Mouse (Mus musculus): ENCODE measurements at regions not wholly inside any gene's neighbourhood (a gene's known extent, or its start where the extent isn't known, plus 50 kb on each side); places are given as distances from the start of the nearest gene placed in this dataset.

- intact Hi-C loops (cut with DNase I) = no loop called here
These were observed 200.0 kb downstream of the Cyp26b1 start for GRCm38 (mm10) chr6:84393519-84394231.

- intact Hi-C loops (cut with DNase I) = no loop called here
These were observed 200.8 kb downstream of the Cyp26b1 start for GRCm38 (mm10) chr6:84392752-84393511.

- intact Hi-C loops (cut with DNase I) = no loop called here
These were observed 202.7 kb downstream of the Cyp26b1 start for GRCm38 (mm10) chr6:84391016-84391415.

- intact Hi-C loops (cut with DNase I) = no loop called here
These were observed 208.0 kb downstream of the Cyp26b1 start for GRCm38 (mm10) chr6:84385696-84386095.

GRCm38 (mm10) chr6:84383718-84384117, 210.0 kb downstream of the Cyp26b1 start:
- intact Hi-C loops (cut with DNase I) = no loop called here

GRCm38 (mm10) chr6:84383141-84383540, 210.6 kb downstream of the Cyp26b1 start:
- intact Hi-C loops (cut with DNase I) = no loop called here

GRCm38 (mm10) chr6:84381571-84381970, 212.1 kb downstream of the Cyp26b1 start:
- intact Hi-C loops (cut with DNase I) = no loop called here

GRCm38 (mm10) chr6:84376666-84377065, 217.0 kb downstream of the Cyp26b1 start:
- intact Hi-C loops (cut with DNase I) = no loop called here

- intact Hi-C loops (cut with DNase I) = no loop called here
These were observed 218.2 kb downstream of the Cyp26b1 start for GRCm38 (mm10) chr6:84375498-84375897.

- intact Hi-C loops (cut with DNase I) = no loop called here
These were observed 227.3 kb downstream of the Cyp26b1 start for GRCm38 (mm10) chr6:84366365-84366764.

- intact Hi-C loops (cut with DNase I) = no loop called here
These were observed 227.8 kb downstream of the Cyp26b1 start for GRCm38 (mm10) chr6:84365914-84366313.

GRCm38 (mm10) chr6:84364964-84365363, 228.7 kb downstream of the Cyp26b1 start:
- intact Hi-C loops (cut with DNase I) = no loop called here

- intact Hi-C loops (cut with DNase I) = no loop called here
These were observed 231.4 kb downstream of the Cyp26b1 start for GRCm38 (mm10) chr6:84362331-84362730.

GRCm38 (mm10) chr6:84357911-84358310, 235.8 kb downstream of the Cyp26b1 start:
- intact Hi-C loops (cut with DNase I) = no loop called here

- intact Hi-C loops (cut with DNase I) = no loop called here
These were observed 240.1 kb downstream of the Cyp26b1 start for GRCm38 (mm10) chr6:84353425-84354220.

- intact Hi-C loops (cut with DNase I) = no loop called here
These were observed 248.8 kb downstream of the Cyp26b1 start for GRCm38 (mm10) chr6:84344936-84345335.

GRCm38 (mm10) chr6:84333666-84334179, 260.0 kb downstream of the Cyp26b1 start:
- intact Hi-C loops (cut with DNase I) = no loop called here

GRCm38 (mm10) chr6:84329106-84329505, 264.6 kb downstream of the Cyp26b1 start:
- intact Hi-C loops (cut with DNase I) = no loop called here

- intact Hi-C loops (cut with DNase I) = no loop called here
These were observed 265.7 kb downstream of the Cyp26b1 start for GRCm38 (mm10) chr6:84328030-84328390.

GRCm38 (mm10) chr6:84327306-84328029, 266.2 kb downstream of the Cyp26b1 start:
- intact Hi-C loops (cut with DNase I) = no loop called here
